ENCODE assay signal across 17 mouse cellular contexts in genomic region chr15:78521331-78521730, GRCm38 (mm10). TPM values are rescaled to one million over a fixed set of nuclear protein-coding genes. Genes with fewer than 3 reads are reported as not detected.
"Had no signal": no experiment of that assay in that cellular context is flagged by ENCODE, and none has a peak within 500 bp of the region (broad histone marks: within the 10 kb centered on the region; RNA-seq: fewer than 3 reads in every experiment).

No protein-coding gene starts in this region.

- H3K4me1 ChIP-seq: liver, embryonic 15.5 days; neural tube, embryonic 12.5 days had no signal

- DNase-seq: kidney, postnatal 14 days; lung, adult 2 months; spleen, adult 18-20 months; thymus, adult 18-20 months; thymus, postnatal 14 days had no signal

- H3K4me3 ChIP-seq: kidney, embryonic 15.5 days; left cerebral cortex, adult 2 months; limb, embryonic 10.5 days; liver, embryonic 15.5 days; megakaryocyte, embryonic 14.5 days; midbrain, embryonic 12.5 days; neural tube, embryonic 12.5 days had no signal

- H3K27ac ChIP-seq: kidney, embryonic 15.5 days; left cerebral cortex, adult 2 months; limb, embryonic 10.5 days; liver, embryonic 15.5 days; macrophage; midbrain, embryonic 12.5 days; neural tube, embryonic 12.5 days had no signal

RNA-seq across cellular contexts. Expression of gene Sstr3, which starts 23.2 kb away (rescaled TPM):
- total RNA-seq: neutrophil, adult 5-6 weeks had no signal
- polyA plus RNA-seq: limb, embryonic 10.5 days; liver, embryonic 11.5 days; liver, embryonic 15.5 days; macrophage had no signal

RNA-seq across cellular contexts. Expression of gene Il2rb, which starts 26.3 kb away (rescaled TPM):
- polyA plus RNA-seq: limb, embryonic 10.5 days; midbrain, embryonic 12.5 days; neural tube, embryonic 12.5 days had no signal

RNA-seq across cellular contexts. Expression of gene Tmprss6, which starts 52.9 kb away (rescaled TPM):
- total RNA-seq: left cerebral cortex, postnatal 14 days; midbrain, postnatal 0 days; neutrophil, adult 5-6 weeks had no signal
- polyA plus RNA-seq: macrophage had no signal
